Mouse (Mus musculus) midbrain, embryonic 11.5 days (tissue): Measurements from ENCODE around the gene Trpm4. TPM values are rescaled to one million over a fixed set of nuclear protein-coding genes. Genes with fewer than 3 reads are reported as not detected.
A peak's percentile ranks its signal among the peaks of the same experiment; 100 is the strongest.

Experiments used
- ATAC-seq: fragments of 200-750 bp; cut with Nextera tagmentation; 2 replicates; pipeline ENCODE4 v1.8.0; 2017; ENCODE audit warnings: moderate TSS enrichment, moderate library complexity; ENCODE audit not compliant: low FRiP score
- DNase-seq: peaks from one replicate; pipeline ENCODE4 v3.0.0; 2015; ENCODE audit warnings: low spot score; ENCODE audit errors: missing footprints
- H3K27ac ChIP-seq: fragments of 300-500 bp; sonication (generic); 2 replicates; pipeline ENCODE4 v1.5.1; 2014; ENCODE audit warnings: low read depth, low read length
- H3K27me3 ChIP-seq: fragments of 300-500 bp; sonication (generic); 2 replicates; pipeline ENCODE4 v1.6.1; 2014; ENCODE audit warnings: mild to moderate bottlenecking, low read length, moderate library complexity, mixed read lengths; ENCODE audit not compliant: control insufficient read depth, insufficient read depth
- H3K36me3 ChIP-seq: fragments of 300-500 bp; sonication (generic); 2 replicates; pipeline ENCODE4 v1.6.1; 2014; ENCODE audit warnings: mild to moderate bottlenecking, low read length, moderate library complexity, mixed read lengths; ENCODE audit not compliant: control insufficient read depth, insufficient read depth
- H3K4me1 ChIP-seq: fragments of 300-500 bp; sonication (generic); 2 replicates; pipeline ENCODE4 v1.6.1; 2014; ENCODE audit warnings: low read length; ENCODE audit not compliant: control insufficient read depth, insufficient read depth
- H3K4me2 ChIP-seq: fragments of 300-500 bp; sonication (generic); 2 replicates; pipeline ENCODE4 v1.6.1; 2014; ENCODE audit warnings: mild to moderate bottlenecking, moderate library complexity
- H3K4me3 ChIP-seq: fragments of 300-500 bp; sonication (generic); 2 replicates; pipeline ENCODE4 v1.5.1; 2014; ENCODE audit warnings: low read depth, low read length
- H3K9ac ChIP-seq: fragments of 300-500 bp; sonication (generic); 2 replicates; pipeline ENCODE4 v1.6.1; 2014; ENCODE audit warnings: low read length
- H3K9me3 ChIP-seq: fragments of 300-500 bp; sonication (generic); 2 replicates; pipeline ENCODE4 v1.6.1; 2016; ENCODE audit warnings: low read length; ENCODE audit not compliant: control insufficient read depth
- WGBS: fragments of 180-500 bp; shearing (Covaris S2); extraction: QIAGEN DNeasy Blood & Tissue Kit; methylation state at CpG from one replicate; pipeline ENCODE4 v1.1.7; 2014; 5-methylcytosine and 5-hydroxymethylcytosine counted together
- polyA plus RNA-seq: library from polyadenylated mRNA; unstranded; fragments of >200 nt; fragmentation: Nextera tagmentation; extraction: Ambion mirVana; gene quantifications from 2 replicates; pipeline ENCODE4 v1.2.1, GENCODE M21; 2014

Gene Trpm4
- polyA plus RNA-seq, 1 experiment from 2014 or later, result 6.1 TPM

DNA sequence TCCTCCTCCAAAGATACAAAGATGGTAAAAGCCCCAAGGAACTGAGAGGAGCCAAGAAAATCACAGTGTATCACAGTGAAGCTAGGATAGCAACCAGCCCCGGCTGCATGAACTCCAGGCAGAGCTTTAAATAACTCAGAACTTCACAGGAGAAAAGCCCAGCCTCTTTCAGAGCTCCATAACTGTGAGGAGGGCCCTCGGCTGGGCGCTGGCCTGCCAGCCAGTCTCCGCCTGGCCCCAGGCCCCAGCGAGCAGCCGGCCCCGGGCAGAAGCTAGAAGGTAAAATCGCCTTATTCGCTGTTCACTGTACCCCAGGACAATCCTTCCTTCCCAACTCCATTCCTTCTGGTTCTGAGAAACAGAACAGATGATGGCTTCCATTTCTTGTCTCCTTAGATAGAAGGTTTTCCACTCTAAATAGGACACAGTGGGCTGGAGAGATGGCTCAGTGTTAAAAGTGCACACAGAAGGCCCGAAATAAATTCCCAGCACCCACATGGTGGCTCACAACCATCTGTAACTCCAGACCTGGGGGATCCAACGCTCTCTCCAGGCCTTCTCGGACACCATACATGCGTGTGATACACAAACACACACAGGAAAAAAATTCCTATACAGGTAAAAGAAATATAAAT, 4.6 kb downstream of the Trpm4 start:
- H3K9ac ChIP-seq, result no peak overlapping the region
- no peak overlapping the region for H3K4me3 ChIP-seq
- no peaks in the 10 kb centered on the region for H3K9me3 ChIP-seq
- no peak overlapping the region for H3K27ac ChIP-seq
- no peak for ATAC-seq
- peaks cover 8% of the 10 kb centered on the region for H3K4me1 ChIP-seq
- H3K36me3 ChIP-seq, result no peaks in the 10 kb centered on the region
- H3K27me3 ChIP-seq, result no peaks in the 10 kb centered on the region; the same call in 1 of the 2 replicates
- 84% methylated on average over 13 of the region's 13 CpGs for WGBS
- no peak overlapping the region for H3K4me2 ChIP-seq
- peak; percentile 73 for DNase-seq

DNA sequence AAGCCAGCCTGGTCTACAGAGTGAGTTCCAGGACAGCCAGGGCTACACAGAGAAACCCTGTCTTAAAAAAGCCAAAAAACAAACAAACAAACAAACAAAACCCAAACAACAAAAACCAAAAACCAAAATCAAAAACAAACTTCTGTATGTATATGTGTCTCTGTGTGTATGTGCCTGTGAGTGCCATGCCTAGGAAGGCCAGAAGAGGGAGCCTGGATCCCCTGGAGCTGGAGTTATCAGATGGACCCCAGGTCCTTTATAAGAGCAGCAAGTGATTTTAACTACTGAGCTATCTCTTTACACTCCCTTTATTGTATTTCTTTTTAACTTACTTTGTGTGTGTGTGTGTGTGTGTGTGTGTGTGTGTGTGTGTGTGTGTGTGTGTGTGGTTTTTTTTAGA, 7.8 kb downstream of the Trpm4 start:
- Histone ChIP-seq H3K4me2 (no peak overlapping the region), H3K27ac (no peak overlapping the region), H3K27me3 (no peaks in the 10 kb centered on the region), H3K9ac (no peak overlapping the region), H3K36me3 (no peaks in the 10 kb centered on the region), H3K9me3 (no peaks in the 10 kb centered on the region), H3K4me1 (no peaks in the 10 kb centered on the region), H3K4me3 (no peak overlapping the region)
- no peak for DNase-seq
- no peak for ATAC-seq

DNA sequence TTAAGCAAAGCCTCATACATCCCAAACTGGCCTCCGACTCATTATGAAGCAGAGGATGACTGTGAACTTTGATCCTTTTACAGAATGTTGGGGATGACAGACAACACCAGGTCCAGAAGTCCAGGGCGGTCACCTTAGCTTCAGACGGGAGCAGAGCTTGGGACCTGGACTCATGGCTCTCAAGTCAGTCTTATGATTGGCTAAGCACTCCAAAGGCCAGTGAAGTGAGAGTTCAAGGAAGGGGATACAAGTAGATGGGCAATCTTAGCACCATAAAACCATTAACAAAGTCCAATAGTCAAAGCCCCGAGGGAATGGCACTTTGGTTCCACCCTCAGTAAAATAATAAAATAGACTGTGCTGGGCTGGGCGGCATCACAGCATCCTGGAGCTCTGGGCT, 10.5 kb downstream of the Trpm4 start:
- DNase-seq (no peak), ATAC-seq (no peak)
- no peak overlapping the region for H3K27ac ChIP-seq
- H3K4me2 ChIP-seq, result no peak overlapping the region
- 92% methylated on average over 5 of the region's 5 CpGs for WGBS
- H3K9ac ChIP-seq, result no peak overlapping the region
- H3K4me3 ChIP-seq, result no peak overlapping the region
- no peaks in the 10 kb centered on the region for H3K36me3 ChIP-seq
- H3K27me3 ChIP-seq, result no peaks in the 10 kb centered on the region
- no peaks in the 10 kb centered on the region for H3K4me1 ChIP-seq
- H3K9me3 ChIP-seq, result no peaks in the 10 kb centered on the region

- H3K9me3 ChIP-seq, result no peaks in the 10 kb centered on the region
- no peak overlapping the region for H3K4me3 ChIP-seq
- no peak overlapping the region for H3K4me2 ChIP-seq
- H3K9ac ChIP-seq, result no peak overlapping the region
- no peak for ATAC-seq
- H3K36me3 ChIP-seq, result no peaks in the 10 kb centered on the region
- no peak for DNase-seq
- no peaks in the 10 kb centered on the region for H3K4me1 ChIP-seq
- no peak overlapping the region for H3K27ac ChIP-seq
- H3K27me3 ChIP-seq, result no peaks in the 10 kb centered on the region
- WGBS, result 89% methylated on average over 4 of the region's 4 CpGs
Observed at GRCm38 (mm10) chr7:45322245-45322644, 11.3 kb downstream of the Trpm4 start.

GRCm38 (mm10) chr7:45316536-45316935, 17.0 kb downstream of the Trpm4 start:
- no peak overlapping the region for H3K9ac ChIP-seq
- DNase-seq (no peak), ATAC-seq (no peak)
- H3K4me1 ChIP-seq, result no peaks in the 10 kb centered on the region
- H3K36me3 ChIP-seq, result no peaks in the 10 kb centered on the region
- H3K27ac ChIP-seq, result no peak overlapping the region
- H3K4me3 ChIP-seq, result no peak overlapping the region
- WGBS, result 90% methylated on average over 14 of the region's 14 CpGs
- no peaks in the 10 kb centered on the region for H3K27me3 ChIP-seq
- H3K9me3 ChIP-seq, result no peaks in the 10 kb centered on the region
- no peak overlapping the region for H3K4me2 ChIP-seq

DNA sequence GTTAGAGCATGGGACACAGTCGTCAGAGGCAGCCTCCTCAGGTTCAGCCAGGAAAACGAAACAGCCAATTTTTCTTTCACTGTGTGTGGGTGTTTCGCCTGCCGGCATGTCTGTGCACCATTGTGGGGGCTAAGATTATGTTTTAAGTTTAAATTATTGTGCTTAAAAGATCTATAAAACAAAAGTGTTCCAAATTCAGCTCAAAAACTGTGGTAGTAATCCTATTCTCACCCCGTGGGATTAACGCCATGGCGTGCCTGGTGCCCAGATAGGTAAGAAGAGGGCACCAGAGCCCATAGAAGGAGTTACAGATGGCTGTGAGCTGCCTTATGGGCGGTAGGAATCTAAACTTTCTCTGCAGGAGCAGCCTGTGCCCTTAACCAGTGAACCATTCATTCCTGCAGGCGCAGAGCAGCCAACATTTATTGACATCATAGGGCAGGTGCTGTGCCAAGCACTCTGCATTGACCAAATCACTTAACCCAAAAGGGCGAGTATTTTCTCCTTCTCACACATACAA, 18.3 kb downstream of the Trpm4 start:
- Histone ChIP-seq H3K4me1 (no peaks in the 10 kb centered on the region), H3K4me2 (no peak overlapping the region), H3K4me3 (no peak overlapping the region), H3K27ac (no peak overlapping the region), H3K36me3 (no peaks in the 10 kb centered on the region), H3K9me3 (no peaks in the 10 kb centered on the region), H3K27me3 (no peaks in the 10 kb centered on the region), H3K9ac (no peak overlapping the region)
- ATAC-seq (no peak), DNase-seq (no peak)
- WGBS, result 85% methylated on average over 10 of the region's 10 CpGs

- H3K9me3 ChIP-seq, result no peaks in the 10 kb centered on the region
- WGBS, result 52% methylated on average over 9 of the region's 9 CpGs
- no peaks in the 10 kb centered on the region for H3K27me3 ChIP-seq
- H3K36me3 ChIP-seq, result no peaks in the 10 kb centered on the region
- peaks cover 3% of the 10 kb centered on the region; the same call in 1 of the 2 replicates for H3K4me1 ChIP-seq
- DNase-seq (no peak), ATAC-seq (no peak)
- no peak overlapping the region for H3K4me3 ChIP-seq
- H3K9ac ChIP-seq, result no peak overlapping the region
- H3K27ac ChIP-seq, result no peak overlapping the region
- H3K4me2 ChIP-seq, result no peak overlapping the region
Observed at GRCm38 (mm10) chr7:45313495-45313894, 20.1 kb downstream of the Trpm4 start.

DNA sequence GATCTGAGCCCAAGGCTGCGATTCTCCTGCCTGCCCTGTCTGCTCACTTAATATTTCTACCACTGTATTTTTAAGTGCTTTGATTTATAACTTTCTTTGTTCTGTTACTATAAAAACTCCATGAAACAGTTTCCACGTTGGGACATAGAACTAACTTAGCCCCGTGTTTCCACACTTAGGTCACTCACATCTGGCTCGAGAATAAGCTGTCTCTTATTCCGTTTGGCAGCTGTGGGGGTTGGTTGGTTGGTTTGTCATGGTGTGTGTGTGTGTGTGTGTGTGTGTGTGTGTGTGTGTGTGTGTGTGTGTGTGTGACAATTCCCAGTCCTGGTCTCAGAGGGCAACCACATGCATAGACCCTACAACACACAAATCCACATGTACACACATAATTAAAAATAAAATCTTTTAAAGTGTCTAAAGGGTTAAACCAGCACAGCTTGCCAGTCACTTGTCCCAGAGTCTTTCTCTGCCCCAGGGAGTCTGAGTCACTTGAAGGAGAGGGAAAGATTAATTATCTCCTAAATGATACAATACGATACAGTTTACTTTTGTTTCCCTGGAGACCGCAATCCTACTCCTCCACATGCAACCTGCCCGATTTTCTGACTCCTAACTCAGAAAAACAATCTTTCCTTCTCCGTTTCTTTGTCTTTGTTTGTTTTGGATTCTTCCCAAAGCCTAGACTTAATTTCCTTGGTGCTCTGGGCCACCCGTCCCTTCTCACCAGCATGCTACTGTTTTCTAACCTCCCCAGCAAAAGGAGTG, 20.7 kb downstream of the Trpm4 start:
- Histone ChIP-seq H3K4me3 (no peak overlapping the region), H3K4me2 (no peak overlapping the region), H3K9me3 (no peaks in the 10 kb centered on the region), H3K36me3 (no peaks in the 10 kb centered on the region), H3K27me3 (no peaks in the 10 kb centered on the region), H3K9ac (no peak overlapping the region), H3K4me1 (peaks cover 3% of the 10 kb centered on the region; the same call in 1 of the 2 replicates), H3K27ac (no peak overlapping the region)
- 39% methylated on average over 10 of the region's 10 CpGs for WGBS
- ATAC-seq, result no peak
- DNase-seq, result no peak

GRCm38 (mm10) chr7:45312023-45312422, 21.6 kb downstream of the Trpm4 start:
- ATAC-seq (no peak), DNase-seq (no peak)
- Histone ChIP-seq H3K27me3 (no peaks in the 10 kb centered on the region), H3K4me2 (no peak overlapping the region), H3K9me3 (no peaks in the 10 kb centered on the region), H3K9ac (no peak overlapping the region), H3K36me3 (no peaks in the 10 kb centered on the region), H3K4me1 (peaks cover 3% of the 10 kb centered on the region; the same call in 1 of the 2 replicates), H3K27ac (no peak overlapping the region), H3K4me3 (no peak overlapping the region)
- 75% methylated on average over 8 of the region's 8 CpGs for WGBS
